Mouse (Mus musculus): ENCODE measurements around the gene Col5a3. TPM values are rescaled to one million over a fixed set of nuclear protein-coding genes. Genes with fewer than 3 reads are reported as not detected.

Gene Col5a3
- polyA plus RNA-seq, 1 experiment from 2014 or later, result 1.2 TPM

GRCm38 (mm10) chr9:20765274-20765673 lies 49.6 kb downstream of the Col5a3 start:
- H3K4me1 ChIP-seq (replicated peaks; ENCODE audit: control insufficient read depth, insufficient read depth, low read length), result no peaks in the 10 kb centered on the region
- no peak overlapping the region for H3K4me3 ChIP-seq (ENCODE audit: low read depth, low read length)
- no peak overlapping the region for H3K9ac ChIP-seq (ENCODE audit: low read depth, low read length)
- TF ChIP-seq CTCF (IDR thresholded peaks at IDR 0.05; ENCODE audit: low read depth), result no peak
- H3K27ac ChIP-seq (ENCODE audit: low read depth, low read length), result no peak overlapping the region
- H3K27me3 ChIP-seq (replicated peaks; ENCODE audit: control insufficient read depth, insufficient read depth, low read length), result no peaks in the 10 kb centered on the region
- 71% methylated on average over 2 of the region's 2 CpGs for WGBS
- H3K36me3 ChIP-seq (ENCODE audit: control insufficient read depth, insufficient read depth), result no peaks in the 10 kb centered on the region
- ATAC-seq, result no peak
- H3K9me3 ChIP-seq (ENCODE audit: control insufficient read depth), result no peaks in the 10 kb centered on the region
- no peak overlapping the region for H3K4me2 ChIP-seq (replicated peaks; ENCODE audit: low read depth)

- no peak overlapping the region for H3K4me3 ChIP-seq (ENCODE audit: low read depth, low read length)
- H3K9me3 ChIP-seq (ENCODE audit: control insufficient read depth), result no peaks in the 10 kb centered on the region
- WGBS, result 79% methylated on average over 1 of the region's 1 CpGs
- no peaks in the 10 kb centered on the region for H3K27me3 ChIP-seq (replicated peaks; ENCODE audit: control insufficient read depth, insufficient read depth, low read length)
- H3K36me3 ChIP-seq (ENCODE audit: control insufficient read depth, insufficient read depth), result no peaks in the 10 kb centered on the region
- no peak overlapping the region for H3K27ac ChIP-seq (ENCODE audit: low read depth, low read length)
- H3K4me2 ChIP-seq (replicated peaks; ENCODE audit: low read depth), result no peak overlapping the region
- H3K9ac ChIP-seq (ENCODE audit: low read depth, low read length), result no peak overlapping the region
- ATAC-seq, result no peak
- no peaks in the 10 kb centered on the region for H3K4me1 ChIP-seq (replicated peaks; ENCODE audit: control insufficient read depth, insufficient read depth, low read length)
- no peak for TF ChIP-seq CTCF (IDR thresholded peaks at IDR 0.05; ENCODE audit: low read depth)
These were observed 51.8 kb downstream of the Col5a3 start for GRCm38 (mm10) chr9:20763099-20763498.

GRCm38 (mm10) chr9:20762197-20762961 lies 52.5 kb downstream of the Col5a3 start:
- H3K9ac ChIP-seq (ENCODE audit: low read depth, low read length), result no peak overlapping the region
- no peaks in the 10 kb centered on the region for H3K36me3 ChIP-seq (ENCODE audit: control insufficient read depth, insufficient read depth)
- H3K4me3 ChIP-seq (ENCODE audit: low read depth, low read length), result no peak overlapping the region
- no peak for TF ChIP-seq CTCF (IDR thresholded peaks at IDR 0.05; ENCODE audit: low read depth)
- H3K4me2 ChIP-seq (replicated peaks; ENCODE audit: low read depth), result no peak overlapping the region
- WGBS, result 43% methylated on average over 7 of the region's 7 CpGs
- H3K9me3 ChIP-seq (ENCODE audit: control insufficient read depth), result no peaks in the 10 kb centered on the region
- ATAC-seq, result no peak
- no peaks in the 10 kb centered on the region for H3K4me1 ChIP-seq (replicated peaks; ENCODE audit: control insufficient read depth, insufficient read depth, low read length)
- no peaks in the 10 kb centered on the region for H3K27me3 ChIP-seq (replicated peaks; ENCODE audit: control insufficient read depth, insufficient read depth, low read length)
- H3K27ac ChIP-seq (ENCODE audit: low read depth, low read length), result no peak overlapping the region

DNA sequence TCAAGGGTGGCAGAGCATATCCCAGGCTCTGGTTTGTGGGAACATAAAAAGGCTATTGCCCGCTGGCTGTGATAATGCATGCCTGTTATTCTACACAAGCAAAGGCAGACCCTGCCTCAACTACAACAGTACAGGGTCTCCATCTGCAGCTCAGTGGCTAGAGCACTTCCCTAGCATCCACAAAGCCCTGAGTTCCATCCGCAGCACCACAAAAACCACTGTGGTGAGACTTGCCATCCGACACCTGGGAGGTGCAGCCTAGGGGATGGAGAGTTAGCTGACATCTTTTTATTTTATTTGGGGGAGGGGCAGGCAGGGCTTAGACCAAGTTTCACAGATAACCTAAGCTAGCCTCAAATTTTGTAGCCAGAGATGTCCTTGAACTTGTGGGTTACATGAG lies 53.5 kb downstream of the Col5a3 start:
- H3K27ac ChIP-seq (ENCODE audit: low read depth, low read length), result no peak overlapping the region
- H3K4me2 ChIP-seq (replicated peaks; ENCODE audit: low read depth), result no peak overlapping the region
- TF ChIP-seq CTCF (IDR thresholded peaks at IDR 0.05; ENCODE audit: low read depth), result no peak
- H3K27me3 ChIP-seq (replicated peaks; ENCODE audit: control insufficient read depth, insufficient read depth, low read length), result no peaks in the 10 kb centered on the region
- no peak for ATAC-seq
- no peaks in the 10 kb centered on the region for H3K9me3 ChIP-seq (ENCODE audit: control insufficient read depth)
- 64% methylated on average over 3 of the region's 3 CpGs for WGBS
- no peak overlapping the region for H3K4me3 ChIP-seq (ENCODE audit: low read depth, low read length)
- H3K36me3 ChIP-seq (ENCODE audit: control insufficient read depth, insufficient read depth), result no peaks in the 10 kb centered on the region
- no peak overlapping the region for H3K9ac ChIP-seq (ENCODE audit: low read depth, low read length)
- H3K4me1 ChIP-seq (replicated peaks; ENCODE audit: control insufficient read depth, insufficient read depth, low read length), result no peaks in the 10 kb centered on the region

GRCm38 (mm10) chr9:20760813-20761212 lies 54.1 kb downstream of the Col5a3 start:
- WGBS, result 54% methylated on average over 12 of the region's 12 CpGs

DNA sequence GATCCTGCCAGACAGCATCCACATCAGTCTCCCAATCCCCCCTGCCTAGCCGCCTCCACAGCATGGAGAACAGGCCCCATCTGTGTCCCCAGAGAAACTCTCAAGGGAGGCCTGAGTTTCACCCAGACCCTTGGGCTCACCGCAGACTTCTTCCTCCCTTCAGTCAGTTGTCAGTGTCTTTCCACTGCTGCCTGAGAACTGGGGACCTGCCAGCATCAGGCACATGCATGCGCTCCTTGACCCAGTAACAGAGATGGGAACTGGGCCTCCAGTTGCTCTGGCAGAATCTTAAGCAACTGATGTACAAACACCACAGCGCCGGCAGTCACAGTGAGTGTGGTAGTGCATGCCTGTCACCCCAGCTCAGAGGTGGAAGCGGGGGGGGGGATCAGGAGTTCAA lies 56.0 kb downstream of the Col5a3 start:
- no peak overlapping the region for H3K27ac ChIP-seq (ENCODE audit: low read depth, low read length)
- H3K36me3 ChIP-seq (ENCODE audit: control insufficient read depth, insufficient read depth), result no peaks in the 10 kb centered on the region
- 84% methylated on average over 6 of the region's 6 CpGs for WGBS
- no peak for ATAC-seq
- TF ChIP-seq CTCF (IDR thresholded peaks at IDR 0.05; ENCODE audit: low read depth), result no peak
- no peak overlapping the region for H3K4me2 ChIP-seq (replicated peaks; ENCODE audit: low read depth)
- no peak overlapping the region for H3K9ac ChIP-seq (ENCODE audit: low read depth, low read length)
- no peaks in the 10 kb centered on the region for H3K4me1 ChIP-seq (replicated peaks; ENCODE audit: control insufficient read depth, insufficient read depth, low read length)
- H3K4me3 ChIP-seq (ENCODE audit: low read depth, low read length), result no peak overlapping the region
- no peaks in the 10 kb centered on the region for H3K9me3 ChIP-seq (ENCODE audit: control insufficient read depth)
- no peaks in the 10 kb centered on the region for H3K27me3 ChIP-seq (replicated peaks; ENCODE audit: control insufficient read depth, insufficient read depth, low read length)

More at GRCm38 (mm10) chr9:20760813-20761212, 54.1 kb downstream of the Col5a3 start:
- Histone ChIP-seq H3K27me3 (replicated peaks; ENCODE audit: control insufficient read depth, insufficient read depth, low read length) (no peaks in the 10 kb centered on the region), H3K4me3 (ENCODE audit: low read depth, low read length) (no peak overlapping the region), H3K9ac (ENCODE audit: low read depth, low read length) (no peak overlapping the region), H3K4me1 (replicated peaks; ENCODE audit: control insufficient read depth, insufficient read depth, low read length) (no peaks in the 10 kb centered on the region), H3K36me3 (ENCODE audit: control insufficient read depth, insufficient read depth) (no peaks in the 10 kb centered on the region), H3K9me3 (ENCODE audit: control insufficient read depth) (no peaks in the 10 kb centered on the region), H3K27ac (ENCODE audit: low read depth, low read length) (no peak overlapping the region), H3K4me2 (replicated peaks; ENCODE audit: low read depth) (no peak overlapping the region)
- no peak for ATAC-seq
- no peak for TF ChIP-seq CTCF (IDR thresholded peaks at IDR 0.05; ENCODE audit: low read depth)

All from intestine, postnatal 0 days (tissue).